Mouse (Mus musculus) monocyte, adult 2 months (primary cell): ENCODE measurements around the gene Mrpl55.
A peak's percentile ranks its signal among the peaks of the same experiment; 100 is the strongest.
"Not testable (repeated sequence)": the region's sequence is repeated elsewhere in the genome, so short reads cannot be mapped to it uniquely, and the experiment has no call there.

Source experiments
- DNase-seq, 2 experiments: peaks; one replicate each; pipeline ENCODE4 v3.0.0; 2022; ENCODE audit warnings: low spot score in 2 of 2, low read depth in 1 of 2

Mrpl55 gene

DNA sequence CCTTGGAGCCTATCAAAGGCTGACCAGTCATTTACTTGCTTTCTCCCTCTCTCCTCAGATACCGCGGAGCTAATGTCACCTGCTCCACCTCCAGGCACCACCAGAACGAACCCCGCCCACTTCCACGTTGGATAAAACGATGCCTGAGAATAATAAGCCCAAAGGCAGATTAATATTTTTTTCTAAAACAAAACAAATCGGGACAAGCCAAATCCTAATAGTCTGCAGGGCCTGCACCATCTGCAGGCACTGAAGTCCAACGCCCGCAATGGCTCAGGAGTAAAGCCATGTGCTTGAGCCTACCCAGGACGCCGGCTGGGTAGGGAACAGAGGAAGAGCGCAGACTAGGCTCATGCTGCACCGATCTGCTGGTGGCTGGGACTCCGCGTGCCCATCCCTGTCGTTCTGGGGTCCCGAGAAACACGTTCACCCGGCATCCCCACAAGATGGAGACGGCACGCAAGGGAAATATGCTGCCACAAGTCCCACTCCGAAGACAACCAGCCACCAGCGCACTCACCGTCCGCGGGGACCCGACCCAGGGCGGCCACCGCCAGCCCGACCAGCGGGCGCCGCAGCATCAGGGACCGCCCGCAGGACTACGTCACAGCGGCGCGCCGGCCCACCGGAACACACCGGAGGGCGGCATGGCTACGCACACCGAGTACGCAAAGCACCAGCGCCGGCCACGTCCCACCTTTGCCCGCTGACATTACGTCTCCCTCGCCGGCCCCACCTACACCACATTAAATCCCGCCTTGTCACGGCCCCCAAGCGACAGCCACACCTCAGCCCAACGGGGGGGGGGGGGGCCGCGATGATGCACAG is 10.8 kb upstream of the Mrpl55 start:
- DNase-seq, result peak; percentile 59 to 78

DNA sequence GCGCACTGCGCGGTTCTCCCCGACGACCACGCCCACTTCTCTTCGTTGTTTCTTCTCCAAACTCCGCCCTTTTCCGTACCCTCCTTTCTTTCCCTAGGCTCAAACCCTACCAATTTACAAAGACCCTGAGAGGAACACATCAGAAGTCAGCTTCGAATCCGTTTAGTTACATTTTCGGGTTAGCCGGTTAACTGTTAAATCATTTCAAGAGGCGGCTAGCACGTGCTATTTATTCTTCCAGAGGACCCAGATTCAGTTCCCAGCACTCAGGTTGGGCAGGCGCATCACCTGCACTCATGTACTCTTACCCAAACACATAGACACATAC is 10.3 kb upstream of the Mrpl55 start, which contains the start of gene Guk1:
Gene Guk1 (minus strand): TSS at position 154 of the 328 bp plus-strand sequence.
- no peak for DNase-seq

DNA sequence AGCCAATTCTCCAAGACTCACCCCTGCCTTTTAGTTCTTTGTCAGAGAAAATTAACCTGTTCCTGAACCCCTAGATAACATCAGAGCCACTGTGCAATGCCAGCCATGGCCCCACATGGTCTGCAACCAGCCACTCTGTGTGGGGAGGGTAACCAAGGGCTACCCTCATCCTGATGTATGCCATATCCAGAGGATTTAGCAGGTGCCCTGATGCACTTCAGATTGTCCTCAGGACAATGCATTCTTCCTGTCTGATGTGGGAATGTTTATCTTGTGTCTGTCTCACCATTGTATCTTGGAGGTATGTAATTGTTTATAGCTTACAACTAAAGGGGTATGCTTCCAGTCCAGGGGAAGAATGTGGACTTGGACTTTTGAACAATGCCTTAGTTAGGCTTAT is 6.1 kb upstream of the Mrpl55 start:
- DNase-seq, result no peak

DNA sequence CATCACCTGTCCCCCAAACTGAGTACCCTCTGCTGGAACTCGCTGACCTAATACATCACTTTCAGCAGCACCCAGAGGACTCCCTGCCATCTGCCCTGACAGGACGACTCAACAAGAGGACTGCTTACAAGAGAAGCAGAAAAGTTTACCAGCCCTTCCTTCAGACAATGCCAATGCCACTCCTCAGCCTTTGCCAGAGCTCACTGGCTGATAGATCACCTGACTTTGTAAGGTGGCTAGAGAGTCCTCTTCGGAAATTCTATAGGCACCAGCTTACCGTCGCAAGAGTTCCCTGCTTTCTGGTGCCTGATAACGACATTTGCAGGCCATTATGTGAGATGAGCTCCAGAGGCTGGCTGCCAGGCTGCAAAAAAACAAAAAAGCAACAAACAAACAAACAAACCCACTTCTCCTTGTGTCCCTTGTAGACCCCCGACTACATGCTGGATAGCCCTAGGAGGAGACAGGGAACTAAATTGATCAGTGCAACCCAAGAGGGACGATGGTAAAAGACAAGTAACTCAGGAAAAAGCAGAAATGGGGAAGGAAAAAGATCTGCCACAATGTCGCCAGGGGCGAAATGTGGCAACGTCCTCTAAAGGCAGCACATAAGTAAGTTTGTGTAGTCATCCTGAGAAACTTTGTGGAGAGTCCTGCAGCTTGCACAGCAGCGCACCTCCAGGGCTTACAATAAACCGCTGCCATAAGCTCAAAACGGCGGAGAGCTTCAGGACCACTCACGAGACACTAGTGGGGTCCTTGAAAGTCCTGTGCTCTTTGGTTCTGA is 877 bp upstream of the Mrpl55 start:
- no peak for DNase-seq

DNA sequence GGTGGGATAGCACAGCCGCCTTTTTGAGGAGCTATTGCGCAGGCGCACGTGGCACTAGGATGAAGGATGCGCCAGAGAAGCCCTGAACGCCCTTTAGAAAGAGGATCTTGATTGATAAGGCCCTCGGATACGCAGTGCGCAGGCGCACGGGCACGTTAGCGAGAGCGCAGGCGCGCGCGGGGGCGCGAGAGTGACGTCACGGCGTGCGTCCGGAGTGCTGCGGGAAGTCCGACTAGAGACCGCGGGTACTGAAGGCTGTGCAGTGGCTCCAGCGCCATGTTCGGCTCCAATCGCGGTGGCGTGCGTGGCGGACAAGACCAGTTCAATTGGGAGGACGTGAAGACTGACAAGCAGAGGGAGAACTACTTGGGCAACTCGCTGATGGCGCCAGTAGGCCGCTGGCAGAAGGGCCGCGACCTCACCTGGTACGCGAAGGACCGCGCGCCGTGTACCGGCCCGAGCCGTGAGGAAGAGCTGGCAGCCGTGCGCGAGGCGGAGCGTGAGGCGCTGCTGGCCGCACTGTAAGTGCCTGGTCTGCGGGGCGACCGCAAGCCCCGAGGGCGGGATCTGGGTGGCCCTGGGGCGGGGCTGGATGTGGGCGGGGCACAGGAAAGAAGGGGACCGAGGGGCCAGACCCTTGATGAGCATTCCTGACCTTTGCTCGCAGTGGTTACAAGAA is 6.0 kb downstream of the Mrpl55 start, which contains the start of gene 2310033P09Rik:
Gene 2310033P09Rik (plus strand): TSS at position 169 of the 679 bp plus-strand sequence.
- DNase-seq, result peak; percentile 84 to 92

DNA sequence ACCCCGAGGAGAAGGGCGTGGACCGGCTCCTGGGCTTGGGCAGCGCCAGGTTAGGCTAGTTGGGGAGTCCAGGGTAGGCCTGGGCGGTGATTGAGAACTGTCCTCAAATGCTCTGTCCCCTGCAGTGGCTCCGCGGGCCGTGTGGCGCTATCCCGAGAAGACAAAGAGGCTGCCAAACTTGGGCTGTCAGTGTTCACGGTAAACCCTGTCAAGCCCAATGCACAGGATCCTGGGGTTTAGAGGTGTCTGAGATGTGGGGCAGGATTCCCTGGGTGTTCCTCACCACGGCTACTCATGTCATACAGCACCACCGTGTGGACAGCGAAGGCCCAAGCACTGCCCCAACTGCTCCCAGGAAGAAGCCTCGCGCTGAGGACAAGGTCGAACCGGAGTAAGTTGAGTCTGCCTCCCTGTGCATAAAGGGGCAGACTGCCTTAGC is 6.7 kb downstream of the Mrpl55 start:
- peak in 1 of 2 experiments; percentile 60 for DNase-seq

DNA sequence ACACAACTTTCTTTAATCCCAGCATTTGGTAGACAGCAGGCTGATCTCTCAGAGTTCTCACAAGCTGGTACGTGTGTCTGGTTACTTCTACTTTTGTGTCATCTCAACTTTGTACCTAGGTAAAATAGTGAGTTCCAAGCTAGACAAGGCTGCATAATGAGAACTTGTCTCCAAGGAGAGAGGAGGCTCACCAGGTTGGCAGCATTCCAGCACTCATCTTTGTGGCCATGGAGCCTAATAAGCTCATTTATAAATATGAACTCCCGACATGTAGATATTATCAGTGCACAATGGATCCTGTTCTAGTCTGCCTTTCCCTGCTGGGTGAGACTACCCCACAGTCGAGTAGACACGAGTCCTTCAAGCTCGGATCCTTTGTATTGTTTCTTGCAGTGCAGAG is 7.3 kb downstream of the Mrpl55 start:
- no peak for DNase-seq

DNA sequence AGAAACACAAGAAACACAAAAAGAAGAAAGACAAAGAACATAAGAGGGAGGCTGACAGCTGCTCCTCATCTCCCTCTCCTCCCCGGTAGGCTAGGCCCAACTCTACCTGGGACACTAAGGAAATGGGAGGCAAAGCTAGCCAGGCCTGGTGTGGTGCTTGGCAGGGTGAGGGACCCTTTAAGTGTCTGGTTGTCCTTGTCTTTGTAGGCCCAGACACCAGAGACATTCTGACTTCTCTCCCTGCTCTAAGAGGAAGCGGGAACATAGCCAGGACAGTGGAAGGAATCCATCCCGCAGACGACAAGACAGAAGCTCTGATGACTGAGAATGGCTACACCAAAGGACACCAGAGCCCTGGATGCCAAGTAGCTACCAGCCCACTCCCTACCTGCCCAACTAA is 7.7 kb downstream of the Mrpl55 start:
- DNase-seq, result no peak

DNA sequence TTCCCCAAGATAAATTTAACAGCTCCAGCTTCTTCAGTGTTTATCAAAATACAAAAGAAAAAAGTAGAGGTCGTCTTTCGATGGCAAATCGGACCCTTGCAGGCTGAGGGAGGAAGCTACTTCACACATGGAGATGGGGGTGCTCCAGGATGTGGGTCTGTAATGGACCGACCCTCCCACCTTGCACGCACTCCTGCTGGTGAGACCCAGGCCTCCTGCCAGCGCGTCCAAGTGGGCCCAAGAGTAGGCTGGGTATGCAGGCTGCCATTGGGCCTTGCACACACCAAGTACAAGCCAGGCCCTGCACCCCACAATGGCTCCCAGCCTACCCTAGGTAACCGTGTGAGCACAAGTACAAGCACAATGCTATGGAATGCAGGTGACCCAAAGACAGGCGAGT is 9.3 kb downstream of the Mrpl55 start:
- not testable (repeated sequence) for DNase-seq

DNA sequence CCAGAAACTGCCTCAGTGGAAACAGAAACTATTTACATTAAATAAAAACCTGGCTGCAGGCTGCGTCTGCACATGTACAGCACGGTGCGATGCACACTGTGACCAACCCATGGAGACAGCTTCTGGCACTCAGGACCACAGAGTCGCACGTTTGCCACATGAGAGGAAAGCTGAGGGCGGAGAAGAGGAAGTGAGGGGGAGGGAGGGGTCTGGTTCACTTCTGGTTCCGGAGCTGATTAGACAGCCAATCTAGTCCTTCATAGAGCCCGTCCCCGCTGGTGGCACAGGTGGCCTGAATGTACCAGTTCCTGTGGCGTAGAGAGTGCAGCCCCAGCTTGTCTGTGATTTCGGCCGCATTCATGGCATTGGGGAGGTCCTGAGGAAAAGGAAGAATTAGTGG is 10.0 kb downstream of the Mrpl55 start:
- DNase-seq, result peak in 1 of 2 experiments; percentile 42

DNA sequence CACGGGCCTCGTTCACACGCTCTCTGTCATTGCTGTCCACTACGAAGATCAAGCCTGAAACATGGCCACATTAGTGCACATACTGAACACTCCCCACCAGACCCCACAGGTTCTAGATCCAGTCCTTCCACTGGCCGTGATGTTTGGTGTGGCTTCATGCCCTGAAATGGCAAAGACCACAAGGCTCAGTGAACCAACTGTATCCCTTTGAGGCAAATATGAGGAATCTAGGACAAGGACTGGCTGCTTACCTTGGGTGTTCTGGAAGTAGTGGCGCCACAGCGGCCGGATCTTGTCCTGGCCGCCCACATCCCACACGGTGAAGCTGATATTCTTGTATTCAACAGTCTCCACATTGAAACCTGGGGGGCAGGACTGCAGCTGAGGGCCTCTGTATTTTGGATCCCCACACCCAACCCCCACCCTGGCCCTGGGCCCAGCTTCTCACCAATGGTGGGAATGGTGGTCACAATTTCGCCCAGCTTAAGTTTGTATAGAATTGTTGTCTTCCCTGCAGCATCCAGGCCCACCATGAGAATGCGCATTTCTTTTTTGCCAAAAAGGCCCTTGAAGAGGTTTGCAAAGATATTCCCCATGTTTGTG is 10.7 kb downstream of the Mrpl55 start:
- DNase-seq, result no peak

DNA sequence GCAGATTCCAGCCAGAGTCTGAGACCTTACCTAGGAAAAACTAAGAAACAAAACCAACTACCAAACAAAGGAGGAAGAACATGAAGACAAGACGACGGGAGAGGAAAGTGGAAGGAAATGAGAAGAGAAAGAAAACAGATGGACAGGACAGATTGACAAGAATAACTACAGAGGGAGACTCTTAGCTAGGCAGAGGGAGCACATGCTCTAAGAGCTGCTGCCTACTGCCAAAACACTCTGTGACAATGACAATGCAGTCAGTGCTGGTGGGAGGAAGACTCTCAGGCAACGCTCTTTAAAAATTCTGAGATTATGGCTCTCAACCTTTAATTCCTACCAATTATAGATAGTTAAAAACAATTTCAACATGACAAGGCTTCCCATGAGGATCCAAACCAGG is 14.7 kb downstream of the Mrpl55 start:
- no peak for DNase-seq

DNA sequence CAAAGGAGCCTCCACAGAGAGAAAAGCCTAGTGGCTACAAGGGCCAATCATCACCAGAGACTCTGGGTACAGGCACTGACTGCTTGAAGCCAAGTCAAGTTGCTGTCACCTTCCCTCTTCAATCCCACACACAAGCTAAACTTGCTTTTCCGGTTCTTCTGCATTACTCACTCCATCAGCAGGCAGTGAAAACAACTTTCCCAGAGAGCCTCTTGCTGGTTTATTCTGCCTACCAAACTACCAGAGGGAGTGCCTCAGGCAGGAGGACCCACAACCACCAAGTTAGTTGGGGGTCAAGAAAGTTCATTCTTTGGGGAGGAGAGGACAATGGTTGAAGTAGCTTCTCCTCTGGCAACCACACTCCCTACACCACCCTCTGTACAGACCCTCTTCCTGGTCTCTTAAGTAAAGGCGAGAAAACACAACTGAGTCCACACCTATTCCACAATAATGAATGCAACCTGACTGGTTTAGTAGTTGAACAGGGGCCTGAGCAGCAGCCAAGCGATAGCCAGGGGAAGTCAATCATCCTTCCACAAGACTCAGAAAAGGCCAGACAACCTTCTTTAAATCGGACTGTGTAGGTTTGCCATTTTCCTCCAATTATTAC is 16.2 kb downstream of the Mrpl55 start:
- DNase-seq, result no peak

DNA sequence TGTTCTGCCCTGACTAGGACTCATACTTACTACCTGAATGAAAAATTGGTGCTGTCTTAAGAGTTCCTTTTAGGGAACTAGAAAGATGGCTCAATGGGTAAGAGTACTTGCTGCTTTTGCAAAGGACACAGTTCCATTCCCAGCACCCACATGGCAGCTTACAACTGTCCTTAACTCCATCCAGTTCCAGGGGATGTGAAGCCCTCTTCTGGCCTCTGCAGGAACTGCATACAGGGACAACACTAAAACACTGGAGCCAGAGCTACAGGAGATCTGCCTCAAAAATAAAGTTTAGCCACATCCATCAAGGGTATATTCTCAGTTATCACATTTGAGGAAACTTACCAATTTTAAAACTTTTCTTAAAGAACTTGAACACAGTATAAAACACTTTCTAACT is 16.8 kb downstream of the Mrpl55 start:
- no peak for DNase-seq

DNA sequence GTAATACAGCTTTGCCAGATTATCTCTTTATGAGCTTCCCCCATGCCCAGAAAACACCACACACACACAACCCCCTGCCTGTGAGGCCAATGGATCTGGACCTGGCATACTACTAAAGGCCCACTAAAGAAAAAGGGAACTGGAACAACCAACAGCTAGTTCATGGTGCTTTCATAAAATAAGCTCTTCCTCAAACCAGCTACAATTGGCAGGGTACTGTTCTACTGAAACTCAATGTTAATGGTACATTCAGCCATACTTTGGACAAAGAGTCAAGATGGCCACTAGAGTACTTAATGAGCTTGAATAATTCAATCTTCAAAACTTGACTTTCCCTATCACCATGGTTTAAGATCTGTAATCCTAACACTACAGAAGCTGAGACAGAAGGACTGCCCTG is 19.3 kb downstream of the Mrpl55 start:
- DNase-seq, result no peak

DNA sequence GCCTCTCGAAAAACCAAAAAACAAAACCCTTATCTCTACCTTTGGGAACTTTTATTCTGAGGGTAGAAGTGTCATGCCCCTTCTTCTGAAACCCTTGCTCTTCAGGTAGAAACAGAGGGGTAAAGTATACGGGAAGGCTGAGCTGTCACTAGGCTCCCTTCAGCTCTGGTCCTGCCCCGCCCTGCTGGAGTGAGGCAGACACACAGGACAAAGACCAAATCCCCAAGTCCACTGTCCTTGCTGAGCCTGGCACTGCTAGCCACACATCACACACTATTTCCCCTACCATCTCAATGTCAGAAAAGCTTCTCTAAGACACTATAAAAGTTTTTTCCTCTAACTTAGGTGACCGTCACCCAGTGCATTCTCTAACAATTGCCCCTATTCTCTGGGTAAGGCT is 20.0 kb downstream of the Mrpl55 start:
- DNase-seq, result no peak

DNA sequence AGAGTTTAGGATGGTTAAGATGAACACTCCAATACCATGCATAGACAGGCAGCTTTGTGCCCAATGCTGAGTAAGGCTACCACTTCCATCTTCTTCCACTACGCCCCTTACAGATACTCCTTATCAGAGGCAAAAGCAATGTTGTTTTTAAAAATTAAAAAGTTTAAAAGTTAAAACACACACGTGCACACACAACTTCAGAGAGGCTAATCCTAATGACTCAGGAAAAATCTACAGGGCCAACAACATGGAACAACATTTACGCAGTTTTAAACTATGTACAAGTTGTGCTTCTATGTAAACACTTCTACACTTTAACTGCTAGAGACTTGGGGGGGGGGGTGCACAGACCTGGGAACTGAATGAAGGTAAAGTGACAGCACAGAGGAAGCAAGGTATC is 21.7 kb downstream of the Mrpl55 start:
- DNase-seq, result no peak

DNA sequence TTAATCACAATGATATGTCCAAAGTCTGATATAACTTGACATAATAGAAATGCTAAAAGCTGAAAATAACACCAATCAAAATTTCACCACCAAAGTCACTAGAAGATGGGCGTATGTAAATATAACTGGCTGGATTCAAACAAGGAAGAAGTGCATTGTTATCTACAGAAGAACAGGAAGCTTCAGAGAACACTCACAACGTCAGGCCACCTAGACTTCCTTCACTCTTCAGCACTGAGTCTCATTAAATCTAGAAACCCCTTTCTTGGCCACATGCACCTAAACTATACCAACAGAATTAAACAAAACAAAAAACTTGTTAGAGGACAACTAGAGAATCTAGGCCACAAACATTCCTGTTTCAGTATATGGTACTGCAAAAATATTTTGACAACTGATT is 22.2 kb downstream of the Mrpl55 start:
- DNase-seq, result no peak

DNA sequence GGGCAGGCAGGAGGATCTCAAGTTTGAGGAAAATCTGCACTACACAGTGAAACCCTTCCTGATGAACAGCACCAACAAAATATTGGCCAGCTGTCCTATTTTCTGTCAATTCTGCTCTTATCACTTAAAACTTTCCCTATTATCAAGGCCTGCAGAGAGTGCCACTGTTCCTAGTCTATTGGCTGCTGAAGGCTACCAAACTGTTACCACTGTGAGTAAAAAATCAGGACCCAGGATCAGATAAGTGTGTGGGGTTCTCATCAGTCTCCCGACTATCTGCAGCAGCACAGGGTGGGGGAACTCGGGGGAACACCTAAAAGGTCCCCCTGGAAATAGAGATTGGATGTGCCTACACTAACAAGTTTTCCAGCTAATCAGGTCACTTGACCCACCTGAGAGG is 22.9 kb downstream of the Mrpl55 start:
- no peak for DNase-seq

DNA sequence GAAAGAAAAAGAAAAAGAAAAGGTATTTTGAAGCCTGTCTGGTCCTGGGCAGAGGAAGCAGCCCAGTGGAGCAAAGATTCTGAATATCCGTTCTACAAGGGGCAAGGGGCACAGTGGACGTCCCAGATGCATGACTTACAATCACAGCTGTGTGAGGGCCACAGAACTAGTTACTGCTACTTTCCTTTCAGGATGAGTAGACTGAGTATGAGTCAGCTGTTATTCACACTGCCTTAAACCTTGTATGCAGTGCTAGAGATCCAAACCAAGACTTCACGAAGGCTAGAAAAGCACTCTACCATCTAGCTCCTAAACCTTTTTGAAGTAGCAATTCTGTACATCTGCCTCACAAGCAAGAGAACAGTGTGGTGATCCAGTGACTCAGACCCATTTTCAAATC is 24.0 kb downstream of the Mrpl55 start:
- no peak for DNase-seq
